Mouse (Mus musculus): Measurements from ENCODE around the gene Fam131a.
"Not testable (repeated sequence)": the region's sequence is repeated elsewhere in the genome, so short reads cannot be mapped to it uniquely, and the experiment has no call there.

GRCm38 (mm10) chr16:20668013-20668412 lies 25.0 kb upstream of the Fam131a start, which contains the start of gene Eif4g1:
- TF ChIP-seq POLR2A (IDR thresholded peaks at IDR 0.05; ENCODE audit: borderline replicate concordance, extremely low read depth, insufficient read depth, insufficient read length, poor library complexity, severe bottlenecking); CTCF (IDR thresholded peaks at IDR 0.05; ENCODE audit: borderline replicate concordance, extremely low read depth, insufficient read depth, insufficient read length): not testable (repeated sequence)

All from brain, embryonic 14.5 days (tissue).